Mouse (Mus musculus) spleen, postnatal 14 days (tissue): ENCODE data around the gene Mllt1.

Source experiments
- DNase-seq, 2 experiments: peaks; one replicate each; pipeline ENCODE4 v3.0.0; 2021 to 2022; ENCODE audit warnings: low spot score in 2 of 2

Gene Mllt1

DNA sequence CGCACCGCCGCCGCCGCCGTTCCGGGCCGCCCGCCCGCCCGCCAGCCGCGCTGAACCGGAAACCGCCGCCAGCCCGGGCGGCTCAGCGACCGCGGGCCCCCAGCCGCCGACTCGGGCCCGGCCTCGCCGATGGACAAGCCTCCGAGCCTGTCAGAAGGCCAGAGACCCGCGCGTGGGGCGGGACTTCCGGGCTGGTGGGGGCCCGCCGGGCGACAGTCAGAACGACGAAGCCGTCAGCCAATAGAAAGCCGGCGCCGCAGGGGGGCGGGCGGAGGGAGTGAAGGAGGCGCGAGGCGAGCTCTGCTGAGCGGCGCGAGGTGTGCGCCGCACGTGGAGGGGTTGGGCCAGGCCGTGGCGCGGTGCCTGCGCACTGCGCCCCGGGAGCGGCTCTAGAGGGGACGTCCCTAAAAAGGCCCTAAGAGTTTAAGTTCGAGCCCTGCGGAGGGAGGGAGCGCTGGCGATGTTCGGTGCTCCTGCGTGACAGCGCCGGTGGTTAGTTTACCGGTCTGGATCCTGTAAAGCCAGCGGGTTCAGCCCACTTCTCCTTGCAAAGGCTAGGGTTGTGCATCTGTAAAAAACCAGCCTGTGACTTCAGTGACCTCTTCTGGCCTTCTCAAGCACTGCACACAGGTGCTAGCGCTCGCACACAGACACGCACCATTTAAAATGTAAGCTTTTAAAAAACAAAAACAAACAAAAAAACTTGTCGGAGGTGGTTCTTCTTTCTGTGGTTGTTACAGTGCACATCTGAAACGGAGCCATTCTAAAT, at the start of gene Mllt1:
Gene Mllt1 (minus strand): TSS at position 53 of the 769 bp plus-strand sequence.
- peak; percentile 97 for DNase-seq

DNA sequence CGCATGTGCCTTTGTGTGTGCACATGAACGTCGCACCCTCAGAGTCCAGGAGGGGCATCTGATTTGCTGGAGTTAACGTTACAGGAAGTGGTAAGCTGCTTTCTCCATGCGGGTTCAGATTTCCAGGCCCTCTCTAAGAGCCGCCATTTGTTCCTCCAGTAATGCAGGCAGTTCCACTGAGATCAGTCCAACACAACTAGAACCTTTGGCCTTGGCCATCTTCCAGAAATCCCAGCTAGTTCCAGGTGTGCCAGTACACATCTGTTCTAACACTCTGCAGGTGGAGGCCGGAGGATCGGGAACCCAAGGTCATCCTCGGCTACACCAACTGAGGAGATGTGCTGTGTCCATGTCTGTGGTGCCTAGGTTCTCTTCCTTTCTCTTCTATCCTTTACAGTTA, 49.7 kb upstream of the Mllt1 start:
- no peak for DNase-seq

DNA sequence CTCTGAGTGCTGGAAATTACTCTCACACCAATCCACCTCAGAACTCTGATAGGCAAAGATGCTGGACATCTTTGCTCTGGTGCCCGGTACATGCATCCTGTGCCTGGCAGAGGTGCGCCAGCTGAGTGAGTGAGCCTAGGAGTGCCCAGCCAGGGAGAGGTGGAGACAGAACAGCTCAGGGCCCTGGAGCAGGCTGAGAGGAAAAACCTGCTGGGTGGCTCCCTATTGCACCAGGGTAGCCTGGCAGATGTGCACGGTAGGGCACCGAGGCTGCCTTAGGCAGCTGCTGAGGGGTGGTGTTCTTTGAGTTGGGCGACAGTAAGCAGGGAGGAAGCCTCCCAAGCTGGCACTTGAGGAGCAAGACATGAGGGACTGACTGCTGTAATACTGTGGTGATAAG, 46.8 kb upstream of the Mllt1 start, which contains the start of gene Acer1:
Gene Acer1 (minus strand): TSS at position 114 of the 400 bp plus-strand sequence.
- no peak for DNase-seq

DNA sequence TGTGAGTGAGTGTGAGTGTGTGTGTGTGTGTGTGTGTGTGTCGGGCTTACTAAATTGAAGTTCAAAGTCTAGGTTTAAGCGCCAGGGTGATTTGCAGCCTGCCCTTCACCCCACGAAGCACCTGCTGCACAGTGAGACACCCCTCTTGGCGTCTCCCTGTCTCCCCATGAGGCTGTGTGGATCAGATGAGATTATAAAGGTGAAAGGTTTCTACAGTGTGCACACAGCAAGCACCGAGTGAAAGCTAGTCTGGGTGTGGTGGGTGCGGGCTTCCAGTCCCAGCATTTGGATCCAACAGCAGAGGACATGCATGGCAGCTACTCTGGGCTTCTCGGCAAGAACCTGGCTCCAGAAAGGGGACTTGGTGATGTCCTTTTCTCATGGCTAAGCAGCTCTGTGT, 45.8 kb upstream of the Mllt1 start:
- DNase-seq: no peak

DNA sequence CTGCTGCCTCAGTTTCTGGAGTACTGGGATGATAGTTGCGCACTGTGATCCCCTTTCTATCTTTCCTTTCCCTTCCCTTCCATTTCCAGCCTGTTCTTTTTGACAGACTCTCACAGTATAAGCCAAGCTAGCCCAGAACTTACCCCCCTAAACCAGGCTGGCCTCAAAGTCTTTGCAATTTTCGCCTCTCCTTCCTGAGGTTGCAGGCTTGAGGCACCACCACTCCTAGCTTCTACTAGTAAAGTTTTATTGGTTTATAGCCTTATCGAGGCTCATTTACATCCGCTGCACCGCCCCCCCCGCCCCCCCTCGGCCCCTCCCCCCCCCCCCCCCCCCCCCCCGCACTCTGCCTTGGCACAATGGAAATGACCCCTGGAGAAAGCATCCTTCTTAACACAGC, 44.3 kb upstream of the Mllt1 start:
- DNase-seq: no peak

DNA sequence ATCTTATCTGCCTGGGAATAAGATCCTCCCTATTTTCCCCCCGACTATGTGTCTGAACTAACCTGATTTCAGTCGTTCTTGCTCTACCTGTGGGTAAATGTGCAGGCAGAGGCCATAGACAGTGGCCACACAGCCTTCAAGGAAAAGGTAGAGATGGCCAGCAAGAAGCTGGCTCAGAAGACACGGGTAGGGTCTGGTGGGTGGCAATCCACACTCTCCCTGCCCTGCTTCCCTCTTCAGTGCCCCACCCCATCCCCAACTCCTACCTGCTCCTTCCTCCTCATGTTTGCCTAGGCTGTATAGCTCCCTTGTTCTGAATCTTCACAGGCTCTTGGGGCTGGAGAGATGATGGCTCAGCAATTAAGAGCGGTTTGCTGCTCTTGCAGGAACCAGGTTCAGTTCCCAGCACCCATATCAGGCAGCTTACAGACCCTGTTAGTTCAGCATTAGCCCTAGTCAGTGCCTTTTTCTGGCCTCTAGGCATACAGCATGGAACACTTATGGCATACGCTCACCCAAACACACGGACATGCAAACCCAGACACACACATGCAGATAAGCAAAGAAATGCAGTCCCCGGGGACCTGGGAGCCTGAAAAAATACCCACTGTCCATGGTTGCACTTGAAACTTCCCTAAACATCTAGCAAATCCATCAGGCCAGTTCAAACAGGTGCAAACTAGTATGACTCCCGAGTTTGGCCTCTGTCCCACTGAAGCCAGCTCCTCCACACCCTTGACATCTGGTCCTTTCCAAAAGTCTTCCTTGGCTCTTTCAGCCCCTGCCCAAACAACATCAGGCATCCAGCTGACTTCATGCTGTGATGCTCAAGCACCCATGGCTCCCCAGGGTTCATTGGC, 41.5 kb upstream of the Mllt1 start:
- no peak for DNase-seq

DNA sequence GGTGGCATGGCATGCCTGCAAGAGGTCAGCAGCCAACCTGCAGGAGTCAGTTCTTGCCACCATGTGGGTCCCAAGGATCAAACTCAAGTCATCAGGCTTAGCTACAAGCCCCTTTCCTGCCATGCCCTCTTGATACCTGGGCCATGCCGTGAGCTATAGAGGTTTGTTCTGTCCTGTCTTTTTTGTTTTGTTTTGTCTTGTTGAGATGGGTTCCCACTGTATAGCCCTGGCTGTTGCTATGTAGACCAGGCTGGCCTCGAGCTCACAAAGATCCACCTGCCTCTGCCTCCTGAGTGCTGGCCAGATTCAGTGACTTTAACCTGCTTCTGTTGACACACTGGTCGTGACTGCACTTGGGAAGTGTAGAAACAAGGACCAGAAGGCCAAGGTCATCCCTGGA, 40.2 kb upstream of the Mllt1 start:
- no peak for DNase-seq

DNA sequence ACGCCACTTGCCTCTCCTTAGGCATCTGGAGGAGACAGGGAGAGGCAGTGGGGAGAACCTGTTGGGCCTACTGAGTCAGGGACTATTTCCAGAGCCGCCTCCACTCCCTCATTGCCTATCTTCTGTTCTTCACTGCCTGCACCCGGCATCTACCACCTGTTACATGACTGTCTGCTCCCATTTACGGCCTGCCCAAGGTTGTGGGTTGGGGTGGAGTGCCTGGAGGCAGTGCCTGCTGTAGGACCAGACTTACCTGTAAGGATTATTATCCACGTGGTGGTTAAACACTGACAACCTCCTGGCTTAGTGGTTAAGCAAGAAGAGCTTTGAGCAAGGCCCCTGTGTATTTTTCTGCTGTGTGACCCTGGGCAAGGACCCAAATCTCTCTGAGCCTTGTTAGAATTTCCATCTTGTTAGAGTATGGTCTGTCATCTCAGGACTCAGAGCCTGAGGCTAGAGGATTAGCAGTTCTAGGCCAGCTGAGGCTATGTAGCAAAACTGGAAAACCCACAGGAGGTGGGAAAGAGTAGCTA, 39.6 kb upstream of the Mllt1 start:
- no peak for DNase-seq

DNA sequence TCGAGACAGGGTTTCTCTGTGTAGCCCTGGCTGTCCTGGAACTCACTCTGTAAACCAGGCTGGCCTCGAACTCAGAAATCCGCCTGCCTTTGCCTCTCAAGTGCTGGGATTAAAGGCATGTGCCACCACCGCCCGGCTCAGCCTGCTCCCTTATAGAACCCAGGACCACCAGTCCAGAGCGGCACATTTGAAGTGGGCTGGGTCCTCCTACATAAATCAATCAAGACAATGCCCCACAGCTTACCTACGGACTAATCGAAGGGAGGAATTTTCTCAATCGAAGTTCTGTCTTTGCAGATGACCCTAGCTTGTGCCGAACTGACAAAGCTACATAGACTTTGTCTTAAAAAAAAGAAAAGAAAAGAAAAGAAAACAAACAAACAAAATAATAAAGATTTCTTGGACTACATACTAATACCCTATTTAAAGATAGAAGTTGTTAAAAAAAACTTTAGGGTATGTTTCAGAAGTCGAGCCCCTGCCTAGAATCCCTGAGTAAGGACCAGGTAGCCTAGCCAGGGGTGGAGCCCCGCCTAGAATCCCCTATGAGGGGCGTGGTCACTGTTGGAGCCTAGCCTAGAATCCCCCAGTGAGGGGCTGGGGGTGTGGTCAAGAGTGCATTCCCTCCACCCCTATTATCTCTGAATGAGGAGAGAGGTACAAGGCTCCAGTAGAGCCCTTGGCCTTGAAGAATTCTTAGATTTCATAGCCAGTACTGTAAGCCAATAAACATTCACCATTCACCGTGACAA, 38.9 kb upstream of the Mllt1 start:
- DNase-seq: no peak

DNA sequence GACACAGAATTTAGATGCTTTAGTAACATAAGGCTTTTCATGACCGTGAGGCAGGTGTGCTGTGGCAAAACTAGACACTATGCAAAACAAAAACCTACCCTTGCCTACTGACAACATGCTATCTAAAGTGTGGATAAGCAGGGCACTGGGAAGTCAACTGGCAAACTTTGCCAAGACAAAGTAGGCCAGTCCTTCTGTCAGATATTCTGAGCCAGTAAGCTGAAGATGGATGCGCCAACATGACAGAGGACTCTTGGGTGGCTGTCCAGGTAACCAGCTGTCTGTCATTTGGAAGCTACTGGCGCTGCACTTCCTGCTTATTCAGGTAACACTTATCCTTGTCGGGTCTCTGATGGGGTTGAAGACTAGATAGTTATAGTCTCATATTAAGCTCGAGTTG, 34.9 kb upstream of the Mllt1 start:
- no peak for DNase-seq

DNA sequence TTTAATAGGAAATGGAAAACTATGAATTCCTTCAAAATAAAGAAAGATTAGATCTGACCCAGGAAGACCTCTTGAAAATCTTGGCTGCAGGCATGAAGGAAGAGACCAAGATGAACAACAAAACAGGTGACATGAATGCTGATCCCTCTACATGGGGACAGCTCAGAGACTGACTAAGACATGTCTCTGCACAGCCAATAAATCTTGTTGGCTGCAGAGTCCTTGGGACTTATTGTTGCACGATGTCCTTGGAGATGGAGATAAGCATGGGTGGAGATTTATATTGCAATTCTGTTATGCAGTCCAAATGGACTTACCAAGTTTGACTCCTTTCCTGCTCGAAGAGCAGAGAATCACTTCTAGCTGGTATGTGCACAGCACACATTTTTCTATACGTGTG, 34.1 kb upstream of the Mllt1 start:
- DNase-seq: no peak

DNA sequence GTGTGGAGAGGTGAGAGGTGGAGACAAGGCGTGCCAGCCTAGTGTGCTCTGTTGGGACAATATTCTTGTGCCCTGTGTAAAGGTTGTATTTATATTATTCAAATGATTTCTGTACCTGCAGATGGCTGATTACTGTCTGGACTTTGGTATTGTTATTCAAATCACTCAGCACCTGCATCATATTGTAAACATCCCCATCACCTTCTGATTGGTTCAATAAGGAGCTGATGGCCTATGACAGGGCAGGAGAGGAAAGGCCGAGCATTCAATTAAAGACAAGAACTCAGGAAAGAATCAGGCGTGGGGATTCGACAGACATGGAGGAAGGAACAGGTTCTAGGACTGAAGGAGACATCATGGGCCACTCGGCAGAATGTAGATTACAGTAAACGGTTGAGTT, 28.4 kb upstream of the Mllt1 start:
- no peak for DNase-seq

DNA sequence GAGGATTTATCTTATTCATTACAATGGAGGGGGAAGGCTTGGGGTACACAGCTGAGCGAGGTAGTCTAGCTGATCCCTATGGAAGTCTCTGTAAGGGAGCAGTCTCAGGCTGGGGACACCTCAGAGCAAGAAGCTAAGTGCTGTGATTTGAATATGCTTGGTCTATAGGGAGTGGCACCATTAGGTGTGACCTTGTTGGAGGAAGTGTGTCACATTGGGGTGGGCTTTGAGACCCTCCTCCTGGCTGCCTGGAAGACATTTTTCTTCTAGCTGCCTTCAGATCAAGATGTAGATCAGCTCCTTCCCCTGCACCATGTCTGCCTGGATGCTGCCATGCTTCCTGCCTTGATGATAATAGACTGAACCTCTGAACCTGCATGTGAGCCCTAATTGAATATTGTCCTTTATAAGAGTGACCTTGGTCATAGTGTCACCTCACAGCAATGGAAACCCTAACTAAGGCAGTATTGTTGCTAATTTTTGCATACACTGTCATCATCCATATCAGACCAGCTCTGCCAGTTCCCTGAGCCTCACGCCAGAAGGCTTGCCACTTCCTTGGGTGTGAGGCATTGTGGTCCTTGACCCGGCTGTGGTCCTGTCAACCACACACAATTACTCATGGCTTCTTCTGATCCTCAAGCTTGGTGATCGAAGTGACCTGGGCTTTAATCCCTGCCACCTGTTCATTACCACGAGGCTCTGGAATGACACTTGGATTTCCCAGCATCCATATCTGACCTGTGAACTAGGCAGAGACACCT, 27.6 kb upstream of the Mllt1 start:
- DNase-seq: no peak

DNA sequence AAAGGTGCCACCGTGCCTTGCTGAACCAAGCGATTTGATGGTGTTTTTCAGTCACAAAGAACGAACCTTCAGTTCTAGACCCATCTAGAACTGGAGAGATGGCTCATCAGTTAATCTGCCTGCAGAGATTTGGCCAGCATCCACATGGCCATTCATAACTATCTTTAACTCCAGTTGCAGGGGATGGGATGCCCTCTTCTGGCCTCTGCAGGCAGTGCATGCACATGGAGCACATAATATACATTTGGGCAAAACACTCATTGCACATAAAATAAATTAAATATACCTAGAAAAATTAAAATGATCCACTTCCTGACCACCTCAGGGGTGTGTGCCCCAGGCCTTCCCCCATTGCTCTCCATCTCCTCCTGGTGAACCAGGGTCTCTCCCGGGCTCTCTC, 26.7 kb upstream of the Mllt1 start:
- no peak for DNase-seq

DNA sequence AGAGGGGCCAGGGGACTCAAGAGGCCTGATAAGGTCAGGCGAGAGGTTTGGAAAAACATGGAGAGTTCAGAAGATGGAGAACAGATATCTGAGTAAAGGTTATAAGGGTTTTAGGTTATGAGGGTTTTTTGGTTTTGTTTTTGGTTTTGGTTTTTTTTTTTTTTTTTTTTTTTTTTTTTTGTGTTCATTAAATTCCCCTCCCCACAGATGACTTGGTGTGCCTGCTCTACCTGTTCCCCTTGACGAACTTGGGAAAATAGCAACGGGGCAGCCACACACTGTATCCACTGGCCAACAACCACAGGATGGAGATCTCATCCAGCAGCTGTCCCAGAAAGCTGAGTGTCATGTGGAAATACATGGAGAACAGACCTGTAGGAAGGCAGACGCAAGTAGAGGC, 23.5 kb upstream of the Mllt1 start:
- no peak for DNase-seq

DNA sequence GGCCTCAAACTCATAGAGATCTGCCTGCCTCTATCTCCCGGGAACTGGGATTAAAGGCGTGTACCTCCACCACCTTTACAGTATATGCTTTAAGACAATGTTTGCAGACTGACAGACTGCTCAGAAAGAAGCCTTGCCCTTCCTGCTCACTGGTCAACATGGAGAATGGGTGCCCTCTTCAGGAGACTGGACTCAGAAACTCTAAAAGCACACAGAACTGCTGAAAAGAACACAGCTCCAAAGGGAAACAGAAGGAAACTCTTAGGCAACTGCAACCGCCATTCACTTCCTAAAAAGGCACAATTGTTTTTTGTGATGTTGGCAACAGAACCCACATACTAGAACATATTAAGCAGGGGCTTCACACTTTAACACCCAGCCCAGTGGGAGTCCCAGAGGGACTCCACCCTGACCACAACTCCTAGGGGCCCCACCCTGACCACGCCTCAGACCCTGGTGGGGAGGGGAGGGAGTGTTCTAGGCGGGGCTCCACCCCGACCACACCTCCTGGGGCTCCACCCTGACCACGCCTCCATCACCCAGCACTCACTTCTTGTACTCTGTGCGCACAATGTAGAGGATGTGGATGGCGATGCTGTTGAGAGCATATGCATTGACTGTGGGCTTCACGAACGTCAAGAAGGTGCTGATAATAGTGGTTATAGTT, 22.7 kb upstream of the Mllt1 start:
- DNase-seq: peak; percentile 57 to 66

DNA sequence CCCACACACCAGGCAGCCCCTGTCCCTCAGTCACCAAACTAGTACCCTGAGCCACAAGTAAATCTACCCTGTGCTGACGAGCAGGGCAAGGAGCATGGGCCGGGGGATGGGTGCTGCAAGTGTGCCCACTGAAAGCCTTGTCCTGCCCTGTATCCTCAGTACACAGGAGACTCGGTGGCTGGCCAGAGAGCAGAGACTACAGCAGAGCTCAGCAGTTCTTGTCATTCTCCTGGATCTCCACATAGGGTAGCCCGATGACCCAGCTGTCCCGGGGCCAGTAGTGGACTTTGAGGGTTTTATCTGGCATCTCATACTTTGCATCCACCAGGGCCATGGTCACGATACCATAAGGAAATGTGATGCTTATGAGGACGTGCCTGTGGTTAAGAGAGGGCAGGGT, 19.7 kb upstream of the Mllt1 start:
- no peak for DNase-seq

DNA sequence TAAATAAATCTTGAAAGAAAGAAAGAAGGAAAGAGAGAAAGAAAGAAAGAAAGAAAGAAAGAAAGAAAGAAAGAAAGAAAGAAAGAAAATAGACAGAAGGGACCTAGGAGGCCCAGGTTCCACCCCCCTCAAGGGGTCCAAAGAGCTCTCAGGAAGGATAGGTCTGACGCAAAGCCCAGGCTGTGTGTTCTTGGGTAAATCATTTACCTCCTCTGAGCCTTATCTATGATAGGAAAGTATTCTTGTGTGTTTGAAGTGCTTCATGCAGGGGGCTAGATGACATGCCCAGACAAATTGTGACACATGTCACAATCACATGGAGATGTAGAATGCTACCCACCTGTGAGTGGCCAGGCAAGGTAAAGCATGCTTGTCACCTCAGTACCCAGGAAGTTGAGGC, 17.4 kb upstream of the Mllt1 start:
- DNase-seq: no peak

DNA sequence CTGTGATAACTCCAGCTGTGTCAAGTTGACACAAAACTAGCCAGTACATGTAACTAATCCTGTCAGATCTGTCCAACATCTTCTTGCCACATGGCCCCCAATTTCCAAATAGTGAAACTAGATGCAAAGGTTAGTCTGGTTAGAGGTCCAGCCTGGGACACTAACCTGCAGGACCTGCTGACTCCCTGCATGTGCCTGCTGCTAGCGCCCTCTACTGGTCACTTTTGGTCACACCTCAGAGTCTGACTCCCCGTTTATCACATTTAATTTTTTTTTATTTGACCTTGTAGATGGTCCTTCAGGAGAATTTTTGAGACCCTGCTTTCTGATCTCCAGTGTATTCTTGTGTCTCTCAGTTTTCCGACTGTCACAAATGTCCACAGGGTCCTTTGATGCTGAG, 15.7 kb upstream of the Mllt1 start:
- peak; percentile 28 to 56 for DNase-seq

DNA sequence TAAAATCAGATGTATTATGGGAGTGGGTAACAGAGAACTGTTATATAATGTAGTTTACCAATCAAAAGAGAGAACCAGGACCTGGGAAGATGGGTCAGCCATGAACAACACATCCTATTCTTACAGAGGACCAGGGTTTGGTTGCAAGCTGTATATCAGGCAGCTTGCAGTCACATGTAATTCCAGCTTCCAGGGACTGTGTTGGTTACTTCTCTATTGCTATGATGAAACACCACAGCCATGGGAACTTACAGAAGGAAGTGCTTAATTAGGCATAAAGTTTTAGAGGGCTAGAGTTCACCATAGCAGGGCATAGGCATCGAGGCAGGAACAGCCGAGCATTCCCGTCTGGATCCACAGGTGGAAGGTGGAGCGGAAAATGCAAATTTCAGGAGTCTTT, 3.5 kb upstream of the Mllt1 start:
- DNase-seq: no peak

DNA sequence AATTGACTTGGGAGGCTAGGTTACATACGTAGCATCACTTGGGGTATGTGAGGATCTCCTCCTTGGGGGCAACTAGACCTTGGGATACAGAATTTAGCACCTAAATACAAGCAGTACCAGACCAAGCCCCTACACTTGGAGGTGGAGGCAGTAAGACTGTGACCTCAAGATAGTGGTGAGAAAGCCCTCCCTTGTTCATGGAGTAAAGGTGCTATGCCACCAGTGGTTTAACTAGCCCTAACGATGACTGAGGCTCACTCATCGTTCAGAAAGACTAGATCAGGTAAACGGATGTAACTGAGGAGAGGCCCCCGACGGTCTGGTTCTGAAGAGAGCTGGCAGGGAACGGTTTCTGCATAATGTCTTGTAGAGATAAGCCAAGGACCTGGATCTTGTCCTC, 1.5 kb upstream of the Mllt1 start:
- no peak for DNase-seq
